Comparison of ENCODE assay signal across 9 mouse cellular contexts in genomic region chr17:90454356-90454737, GRCm38 (mm10).
DNase-seq lines count a peak whose midpoint lies in the region; ATAC-seq and TF ChIP-seq lines count a peak whose summit lies in the region.
"Had no signal": no experiment of that assay in that cellular context is flagged by ENCODE, and none has a peak within 500 bp of the region (broad histone marks: within the 10 kb centered on the region; RNA-seq: fewer than 3 reads in every experiment).

No protein-coding gene starts in this region.

- no peaks in the 10 kb centered on the region for H3K9me3 ChIP-seq in heart, embryonic 14.5 days (ENCODE audit: control insufficient read depth, low read length)
- no peaks in the 10 kb centered on the region for H3K9me3 ChIP-seq in ES-E14 (ENCODE audit: control insufficient read depth, insufficient read depth, low read depth, low read length)
- H3K9me3 ChIP-seq in embryonic facial prominence, embryonic 11.5 days (replicated peaks; ENCODE audit: control insufficient read depth, low read length) = no peaks in the 10 kb centered on the region

- no peak overlapping the region for H3K27ac ChIP-seq in heart, embryonic 14.5 days (replicated peaks in 1 of 2; ENCODE audit: control insufficient read depth in 1 of 2, insufficient read depth in 1 of 2, low read depth in 2 of 2, low read length in 2 of 2)
- H3K27ac ChIP-seq in ES-E14 (ENCODE audit: insufficient read depth, low read depth, low read length, poor library complexity, severe bottlenecking) = no peak overlapping the region
- H3K27ac ChIP-seq in embryonic facial prominence, embryonic 11.5 days (replicated peaks; ENCODE audit: low read depth, low read length) = no peak overlapping the region

- ATAC-seq in heart, embryonic 14.5 days (ENCODE audit: insufficient number of reproducible peaks, insufficient read depth, low FRiP score, low read depth) = no peak
- peak; percentile 22; the same call in 1 of the 2 replicates for ATAC-seq in embryonic facial prominence, embryonic 11.5 days (replicated peaks; ENCODE audit: insufficient number of reproducible peaks, low FRiP score, low TSS enrichment, low read depth)

- intact Hi-C loops in left cerebral cortex, postnatal 4 days (cut with DNase I) = loop anchor here (10.0 kb wide), 1 partner anchor 130 kb away; no protein-coding TSS in a partner anchor

- WGBS in heart, embryonic 14.5 days = 1% methylated on average over 15 of the region's 15 CpGs
- WGBS in embryonic facial prominence, embryonic 11.5 days = 3% methylated on average over 15 of the region's 15 CpGs

- in situ Hi-C loops in ES-E14 (cut with MboI; ENCODE audit: low sequenced_read_pairs in 2 of 2, unreplicated experiment in 2 of 2) = no loop called here

- peaks cover 44% of the 10 kb centered on the region for H3K27me3 ChIP-seq in heart, embryonic 14.5 days (ENCODE audit: control insufficient read depth, insufficient read depth, low read length)
- peaks cover 14% of the 10 kb centered on the region for H3K27me3 ChIP-seq in embryonic facial prominence, embryonic 11.5 days (ENCODE audit: control insufficient read depth, insufficient read depth, low read length)
- H3K27me3 ChIP-seq: CH12.LX had no signal

- H3K36me3 ChIP-seq in heart, embryonic 14.5 days (ENCODE audit: control insufficient read depth, insufficient read depth, low read length) = no peaks in the 10 kb centered on the region
- no peaks in the 10 kb centered on the region for H3K36me3 ChIP-seq in ES-E14 (ENCODE audit: control insufficient read depth, insufficient read depth, low read length, poor library complexity, severe bottlenecking)
- H3K36me3 ChIP-seq in embryonic facial prominence, embryonic 11.5 days (replicated peaks; ENCODE audit: control insufficient read depth, insufficient read depth, low read depth, low read length) = no peaks in the 10 kb centered on the region

- peak overlapping the region; percentile 65 for H3K4me2 ChIP-seq in heart, embryonic 14.5 days (ENCODE audit: low read length)
- peak overlapping the region; percentile 95 for H3K4me2 ChIP-seq in embryonic facial prominence, embryonic 11.5 days (ENCODE audit: low read depth, low read length)

- H3K4me1 ChIP-seq in heart, embryonic 14.5 days (ENCODE audit: control insufficient read depth in 2 of 2, insufficient read depth in 2 of 2, low read length in 2 of 2) = peaks cover 0 to 4% of the 10 kb centered on the region in 2 experiments; a peak in 1 of 4 replicates
- H3K4me1 ChIP-seq in ES-E14 (ENCODE audit: control insufficient read depth in 2 of 2, insufficient read depth in 2 of 2, low read length in 2 of 2, poor library complexity in 1 of 2) = peaks cover 0 to 2% of the 10 kb centered on the region in 2 experiments; a peak in 1 of 4 replicates
- no peaks in the 10 kb centered on the region for H3K4me1 ChIP-seq in embryonic facial prominence, embryonic 11.5 days (ENCODE audit: control insufficient read depth, insufficient read depth, low read length)

- no peak for DNase-seq in heart, adult 9 months (ENCODE audit: low spot score in 2 of 2)
- DNase-seq in ES-E14 (ENCODE audit: low read depth, low spot score) = peak; percentile 6
- peak; percentile 23 for DNase-seq in embryonic facial prominence, embryonic 11.5 days (ENCODE audit: low spot score)
- peak; percentile 88 for DNase-seq in left cerebral cortex, postnatal 4 days
- DNase-seq in right cerebral cortex, postnatal 10 days (ENCODE audit: low spot score in 2 of 2) = peak; percentile 47 to 57
- no peak for DNase-seq in spleen, postnatal 14 days (ENCODE audit: low spot score in 2 of 2)
- no peak for DNase-seq in ovary, adult 18-20 months (ENCODE audit: low spot score)

- no peak overlapping the region; the same call in 1 of the 2 replicates for H3K9ac ChIP-seq in heart, embryonic 14.5 days (ENCODE audit: low read length)
- H3K9ac ChIP-seq in ES-E14 (ENCODE audit: insufficient read depth, low read depth, low read length, poor library complexity, severe bottlenecking) = no peak overlapping the region
- peak overlapping the region; percentile 40; the same call in 1 of the 2 replicates for H3K9ac ChIP-seq in embryonic facial prominence, embryonic 11.5 days (replicated peaks; ENCODE audit: low read length)

- peak overlapping the region; percentile 37 to 52 for H3K4me3 ChIP-seq in heart, embryonic 14.5 days (ENCODE audit: control insufficient read depth in 1 of 2, insufficient read depth in 1 of 2, low read depth in 1 of 2, low read length in 2 of 2)
- peak overlapping the region; percentile 52 to 61 for H3K4me3 ChIP-seq in ES-E14 (ENCODE audit: insufficient read depth in 1 of 2, low read depth in 1 of 2, low read length in 2 of 2, poor library complexity in 1 of 2, severe bottlenecking in 1 of 2)
- peak overlapping the region; percentile 41 for H3K4me3 ChIP-seq in embryonic facial prominence, embryonic 11.5 days (ENCODE audit: low read depth, low read length)

TF ChIP-seq in ES-E14, 5 proteins besides CTCF, POLR2A, EP300 and RAD21:
- TF ChIP-seq ZNF384 (IDR thresholded peaks at IDR 0.05; ENCODE audit: low read depth, low read length) = no peak
- no peak for TF ChIP-seq ZC3H11A (IDR thresholded peaks at IDR 0.05; ENCODE audit: borderline replicate concordance, low read depth, low read length)
- no peak for TF ChIP-seq HCFC1 (IDR thresholded peaks at IDR 0.05; ENCODE audit: borderline replicate concordance, insufficient read depth, low read length)
- no peak for TF ChIP-seq MAFK (IDR thresholded peaks at IDR 0.05; ENCODE audit: insufficient read depth, low read depth, low read length)

Comparison
In these comparisons a context has a peak if more than half of its experiments do, and no peak if none do; other contexts are left out.
1. DNase-seq: peak in ES-E14 (single experiment), embryonic facial prominence, embryonic 11.5 days (single experiment), left cerebral cortex, postnatal 4 days (single experiment) and right cerebral cortex, postnatal 10 days (2 of 2); none in heart, adult 9 months (0 of 2), spleen, postnatal 14 days (0 of 2) and ovary, adult 18-20 months (single experiment).
2. Peak in every context shown above with its lines, with median percentiles within 50 percentile points of each other: H3K4me3 ChIP-seq.